Mouse (Mus musculus) spleen, adult 2 months (tissue): Measurements from ENCODE around the gene Cyp2j6.

Experiments used
- CTCF ChIP-seq: fragments of 200-500 bp; IDR thresholded peaks from 2 replicates; pipeline ENCODE4 v1.5.1; 2011; ENCODE audit warnings: mild to moderate bottlenecking, inconsistent platforms; ENCODE audit not compliant: insufficient read depth, insufficient read length, insufficient replicate concordance; ENCODE audit errors: extremely low read depth
- POLR2A ChIP-seq: fragments of 200-500 bp; IDR thresholded peaks from 2 replicates; pipeline ENCODE4 v1.6.1; 2011; ENCODE audit warnings: low read depth, low read length, inconsistent platforms

- TF ChIP-seq CTCF (no peak), POLR2A (no peak)
Observed at GRCm38 (mm10) chr4:96553133-96553819, at the start of gene Cyp2j6.
